Comparison of ENCODE assay signal across 8 mouse cellular contexts in genomic region chr11:76179495-76180145, GRCm38 (mm10). TPM values are rescaled to one million over a fixed set of nuclear protein-coding genes. Genes with fewer than 3 reads are reported as not detected.
DNase-seq lines count a peak whose midpoint lies in the region; ATAC-seq and TF ChIP-seq lines count a peak whose summit lies in the region.

TSS of gene Vps53 (minus strand) at chr11:76179647.
TSS of gene Fam57a (plus strand) at chr11:76179671.

- no peak for TF ChIP-seq CTCF in gastrocnemius, adult 2 months (IDR thresholded peaks at IDR 0.05)

- WGBS in hindbrain, embryonic 16.5 days: under 1% methylated on average over 37 of the region's 37 CpGs

- peak within 1 kb of the TSS; percentile 60 for H3K4me2 ChIP-seq in hindbrain, embryonic 16.5 days (ENCODE audit: low read length)

- peak within 1 kb of the TSS; percentile 92 for H3K27ac ChIP-seq in gastrocnemius, adult 2 months
- peak within 1 kb of the TSS; percentile 83 for H3K27ac ChIP-seq in hindbrain, embryonic 16.5 days (ENCODE audit: low read depth, low read length)

- no peaks in the 10 kb centered on the region for H3K9me3 ChIP-seq in hindbrain, embryonic 16.5 days (ENCODE audit: control insufficient read depth, low read length)

- H3K36me3 ChIP-seq in hindbrain, embryonic 16.5 days (ENCODE audit: control insufficient read depth, insufficient read depth, low read length): no peaks in the 10 kb centered on the region

- peak within 1 kb of the TSS; percentile 73 for H3K9ac ChIP-seq in hindbrain, embryonic 16.5 days (ENCODE audit: low read depth, low read length)

- intact Hi-C loops in gastrocnemius, adult 2 months (cut with DNase I): loop anchor here (2.0 to 5.0 kb wide), 3 partner anchors 21 to 228 kb away; partner anchors contain the start of genes Dbil5, Gemin4 and Timm22

- peak within 1 kb of the TSS; percentile 84 for H3K4me3 ChIP-seq in gastrocnemius, adult 2 months
- peak within 1 kb of the TSS; percentile 93 for H3K4me3 ChIP-seq in hindbrain, embryonic 16.5 days (ENCODE audit: low read length)

- no peaks in the 10 kb centered on the region for H3K27me3 ChIP-seq in hindbrain, embryonic 16.5 days (replicated peaks; ENCODE audit: control insufficient read depth, insufficient read depth, low read length)

- ATAC-seq in hindbrain, embryonic 16.5 days: peak; percentile 96

- DNase-seq in ZHBTc4 (ENCODE audit: low read depth, low spot score): peak; percentile 75
- DNase-seq in cerebellum, postnatal 4 days (ENCODE audit: low spot score in 2 of 2): peak; percentile 71 to 78
- DNase-seq in gastrocnemius, adult 2 months: peak; percentile 92
- DNase-seq in left cerebral cortex, adult 18-20 months (ENCODE audit: low spot score in 2 of 2): peak; percentile 90 to 91
- DNase-seq in lung, postnatal 4 days: peak; percentile 90
- peak; percentile 94 for DNase-seq in retina, postnatal 1 day
- peak; percentile 84 for DNase-seq in thymus, postnatal 4 days

- H3K4me1 ChIP-seq in hindbrain, embryonic 16.5 days (ENCODE audit: control insufficient read depth, insufficient read depth, low read depth, low read length): peaks cover 12% of the 10 kb centered on the region

RNA-seq across cellular contexts. Expression of gene Vps53, which starts in this region (rescaled TPM):
- total RNA-seq in gastrocnemius, adult 2 months (2021): 10 to 100 TPM; 22.0 to 22.1 TPM
- polyA plus RNA-seq in hindbrain, embryonic 16.5 days (2015; fragmentation: Nextera tagmentation; extraction: Ambion mirVana): 69.3 and 69.6 TPM in 2 replicates
- 10 to 100 TPM; 84.5 to 85.1 TPM for total RNA-seq in left cerebral cortex, adult 18-20 months (2021)

RNA-seq across cellular contexts. Expression of gene Fam57a, which starts in this region (rescaled TPM):
- total RNA-seq in gastrocnemius, adult 2 months (2021): 1 to 10 TPM; 1.4 to 2.0 TPM
- polyA plus RNA-seq in hindbrain, embryonic 16.5 days (2015; fragmentation: Nextera tagmentation; extraction: Ambion mirVana): 24.8 and 30.7 TPM in 2 replicates
- 10 to 100 TPM; 16.8 to 17.4 TPM for total RNA-seq in left cerebral cortex, adult 18-20 months (2021)

Comparison
In these comparisons a context has a peak if more than half of its experiments do, and no peak if none do; other contexts are left out.
1. Peak in every context shown above with its lines: DNase-seq, ATAC-seq, H3K4me3 ChIP-seq and H3K27ac ChIP-seq.
2. RNA of gene Fam57a (total RNA-seq): 16.8 to 17.4 TPM in left cerebral cortex, adult 18-20 months; 1.4 to 2.0 TPM in gastrocnemius, adult 2 months; every median in the first group is over 4 times any median in the second.